Mouse (Mus musculus): Measurements from ENCODE around the gene Trim8.

DNA sequence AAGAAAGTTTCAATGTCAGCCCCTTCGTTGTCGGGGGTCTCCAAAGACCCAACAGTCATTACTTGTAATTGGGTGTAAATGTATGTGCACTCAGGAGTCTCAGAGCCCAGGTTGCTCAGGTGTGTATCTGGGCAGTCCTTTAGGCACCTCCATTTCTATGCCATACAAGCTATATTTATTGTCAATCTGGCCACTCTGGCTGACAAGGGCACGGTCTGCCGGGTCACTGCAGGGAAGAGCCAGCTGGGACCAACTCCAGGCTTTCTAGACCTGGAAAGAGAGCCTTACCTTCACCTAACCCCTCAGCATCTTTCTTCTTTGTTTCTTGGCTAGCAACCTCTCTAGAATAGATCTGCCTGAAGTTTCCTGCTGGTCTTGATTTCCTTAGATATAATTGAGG lies 8.2 kb downstream of the Trim8 start:
- TF ChIP-seq POLR2A (IDR thresholded peaks at IDR 0.05; ENCODE audit: insufficient read depth, low read depth, low read length) (no peak), CTCF (IDR thresholded peaks at IDR 0.05; ENCODE audit: insufficient read depth, low read depth, low read length) (no peak)
